Mouse (Mus musculus) spleen, adult 12 weeks (tissue): Measurements from ENCODE around the gene Kif21b.

Experiments used
- DNase-seq: peaks from one replicate; pipeline ENCODE4 v3.0.0; 2022; ENCODE audit warnings: low spot score

Kif21b gene

DNA sequence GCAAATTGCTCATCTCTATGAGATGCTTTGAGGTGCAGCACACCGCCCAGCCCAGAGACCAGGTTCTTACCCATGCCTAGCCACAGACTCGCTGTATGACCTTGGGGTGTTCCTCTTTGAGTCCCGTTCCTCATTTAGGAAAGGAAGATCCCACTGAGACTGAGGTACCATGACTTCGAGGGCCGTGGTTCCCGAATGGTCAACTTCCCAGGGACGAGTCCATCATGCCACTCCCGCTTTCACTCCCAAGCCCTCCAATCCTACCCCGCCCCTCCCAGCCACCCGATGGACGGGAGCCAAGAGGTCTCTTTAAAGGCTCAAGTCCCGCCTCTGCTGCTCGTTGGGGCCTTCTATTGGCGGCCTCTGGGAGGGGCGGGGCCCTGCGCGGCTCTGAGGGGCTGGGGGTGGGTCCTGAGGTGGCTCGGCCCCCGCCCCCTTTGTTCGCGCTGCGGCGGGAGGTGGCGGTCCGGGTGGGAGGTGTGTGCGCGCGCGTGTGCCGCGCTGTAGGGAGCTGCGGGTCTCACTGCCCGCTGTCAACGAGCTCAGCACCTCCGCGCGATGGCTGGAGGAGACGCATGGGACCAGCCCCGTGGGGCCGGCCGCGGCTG, at the start of gene Kif21b:
Gene Kif21b, plus strand, starts transcription at position 439 of the 608 bp plus-strand sequence.
- DNase-seq, result peak; percentile 67

DNA sequence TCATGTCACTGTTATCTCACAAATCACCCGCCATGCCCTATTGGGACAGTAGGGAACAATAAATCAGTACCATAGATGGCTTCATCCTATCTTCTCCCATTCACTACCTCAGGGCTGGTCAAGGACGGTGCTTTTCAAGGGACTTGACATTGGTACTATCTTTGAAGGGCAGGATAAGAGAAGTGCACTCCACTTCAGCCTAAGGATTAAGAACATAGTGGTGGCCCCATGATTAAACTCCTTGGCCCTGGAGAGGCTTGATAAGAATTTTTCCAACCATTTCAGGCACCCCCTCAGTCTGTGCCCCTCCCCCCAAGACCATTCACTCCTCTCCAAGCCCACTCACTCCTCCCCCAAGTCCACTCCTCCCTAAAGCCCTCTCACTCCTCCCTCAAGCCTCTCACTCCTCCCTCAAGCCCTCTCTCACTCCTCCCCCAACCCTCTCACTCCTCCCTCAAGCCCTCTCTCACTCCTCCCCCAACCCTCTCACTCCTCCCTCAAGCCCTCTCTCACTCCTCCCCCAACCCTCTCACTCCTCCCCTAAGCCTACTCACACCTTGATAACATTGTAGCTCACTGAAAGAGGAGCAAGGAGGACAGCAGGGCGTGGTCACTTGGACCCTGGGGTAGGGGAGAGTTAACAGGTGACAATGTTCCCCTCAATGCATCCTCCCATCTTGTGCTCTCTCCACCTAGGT, 45.1 kb upstream of the Kif21b start:
- DNase-seq, result no peak

DNA sequence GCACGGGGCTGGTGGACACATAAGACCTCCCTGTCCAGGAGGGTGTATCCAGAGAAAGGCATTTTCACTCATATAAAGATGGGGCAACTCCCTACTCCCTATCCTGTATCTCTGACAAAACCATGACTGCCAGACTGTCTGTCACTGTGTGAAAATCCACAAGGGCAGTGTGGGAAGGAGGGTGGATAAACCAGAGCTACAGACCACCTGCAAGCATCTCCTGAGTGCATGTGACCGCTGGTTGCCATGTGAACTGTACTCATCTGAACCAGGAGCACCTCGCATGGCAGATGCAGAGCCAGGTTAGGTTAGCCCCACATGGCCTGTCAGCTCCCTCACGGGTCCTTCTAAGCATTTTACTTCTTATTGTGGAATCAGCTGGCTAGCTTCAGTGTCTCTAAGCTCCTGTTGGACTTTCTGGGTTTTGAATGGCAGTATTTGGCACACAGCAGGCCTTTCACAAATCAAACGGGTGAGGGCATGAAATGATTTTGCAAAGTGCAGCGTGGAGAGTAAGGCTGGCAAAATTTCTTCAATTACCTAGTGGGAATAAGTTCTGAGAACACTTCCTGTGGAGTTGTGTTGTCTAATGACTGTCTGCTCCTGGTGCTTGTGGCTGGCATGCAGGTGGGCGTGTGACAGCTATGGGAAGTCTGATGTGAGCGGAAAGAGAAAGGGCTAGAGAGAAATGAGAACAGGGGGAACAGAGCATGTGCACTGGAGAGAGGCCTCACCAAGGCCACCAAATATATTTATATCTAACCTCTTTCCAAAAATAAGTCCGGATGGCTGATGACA, 41.6 kb upstream of the Kif21b start:
- DNase-seq, result no peak

DNA sequence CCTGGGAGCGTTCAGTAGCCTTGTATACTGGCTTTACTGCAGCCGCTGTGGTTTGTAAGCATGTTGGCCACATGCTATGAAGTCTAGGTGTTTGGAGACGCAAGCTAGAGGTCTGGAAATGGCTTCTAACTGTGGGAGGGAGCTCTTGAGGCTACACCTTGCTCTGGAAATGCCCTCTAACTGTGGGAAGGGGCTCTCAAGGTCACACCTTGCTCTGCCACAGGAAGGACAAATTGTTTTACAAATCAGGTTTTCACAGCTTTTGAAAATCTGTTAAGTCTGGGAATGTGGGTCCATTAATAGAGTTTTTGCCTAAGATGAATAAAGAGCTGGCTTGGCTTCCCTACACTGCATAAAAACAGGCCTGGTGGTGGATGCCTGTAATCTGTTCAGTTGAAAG, 37.5 kb upstream of the Kif21b start:
- no peak for DNase-seq

DNA sequence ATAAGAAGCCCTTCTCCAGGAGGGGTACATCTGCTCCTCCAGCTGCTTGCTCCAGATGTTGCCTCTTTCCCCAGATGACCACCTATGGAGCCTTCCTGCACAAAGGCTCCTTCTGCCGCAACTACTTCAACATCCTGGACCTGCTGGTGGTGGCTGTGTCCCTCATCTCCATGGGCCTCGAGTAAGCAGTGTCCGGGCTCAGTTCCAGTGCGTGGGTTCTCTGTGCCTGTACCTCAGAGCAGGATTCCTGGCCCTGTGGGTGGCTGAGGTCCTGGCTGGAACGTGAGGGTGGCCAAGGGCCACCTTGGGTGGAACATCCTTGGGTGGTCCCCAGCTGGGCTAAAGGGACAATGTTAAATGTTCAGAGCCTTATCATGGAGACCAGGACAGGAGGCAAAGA, 36.4 kb upstream of the Kif21b start:
- DNase-seq, result no peak

DNA sequence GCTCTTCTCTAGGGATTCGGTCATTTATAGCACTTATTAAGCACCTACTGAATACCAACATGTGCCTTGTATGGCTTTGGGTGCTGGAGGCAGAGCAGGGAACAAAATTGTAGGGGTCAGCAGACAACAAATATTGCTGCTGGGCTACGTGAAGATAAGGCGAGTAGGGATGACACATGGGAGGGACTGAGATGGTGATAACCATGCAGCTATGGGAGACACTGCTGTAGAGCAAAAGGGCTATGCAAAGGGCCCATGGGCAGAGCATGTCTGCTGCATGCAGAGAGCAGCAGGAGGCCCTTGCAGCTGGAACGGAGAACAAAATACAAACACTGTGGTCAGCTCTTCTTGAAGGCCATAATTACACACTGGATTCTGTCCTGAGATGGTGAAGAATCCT, 29.1 kb upstream of the Kif21b start:
- no peak for DNase-seq

DNA sequence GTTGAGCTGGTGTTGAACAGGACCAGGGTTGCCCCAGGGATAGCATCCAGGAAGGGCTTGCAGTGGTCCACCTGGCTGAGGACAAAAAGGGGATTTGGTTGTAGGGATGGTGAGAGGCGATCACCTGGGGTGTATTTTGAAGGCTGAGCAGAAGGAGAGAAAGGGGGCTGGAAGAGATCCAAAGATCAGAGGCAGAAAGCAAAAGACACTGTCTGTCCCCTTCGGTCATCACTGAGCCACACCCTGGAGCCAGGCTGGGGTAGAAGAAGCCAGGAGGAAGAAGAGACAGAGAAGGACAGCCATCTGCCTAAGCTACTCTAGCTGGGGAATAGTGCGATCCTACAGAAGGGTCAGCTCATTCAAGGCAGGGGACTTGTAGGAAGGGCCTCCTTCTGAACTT, 28.6 kb upstream of the Kif21b start:
- DNase-seq, result no peak

DNA sequence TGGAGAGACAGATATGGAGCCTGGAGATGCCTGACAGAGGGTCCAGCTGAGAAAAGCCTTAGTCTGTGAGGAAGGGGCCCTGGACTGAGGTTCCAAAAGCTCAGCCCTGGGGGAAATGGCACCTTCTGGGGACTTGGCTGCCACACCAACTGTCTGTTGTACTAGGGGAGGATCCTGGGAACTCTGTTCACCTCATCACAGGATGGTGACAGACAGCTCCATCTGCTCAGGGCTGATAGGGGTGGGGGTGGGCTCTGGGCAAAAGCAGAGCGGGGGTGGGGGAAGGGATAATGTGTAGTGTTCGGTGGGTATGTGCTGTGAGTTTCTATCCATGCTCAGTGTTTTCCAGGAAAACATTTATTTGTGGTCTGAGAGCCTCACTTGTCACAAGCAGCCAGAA, 28.2 kb upstream of the Kif21b start:
- no peak for DNase-seq

DNA sequence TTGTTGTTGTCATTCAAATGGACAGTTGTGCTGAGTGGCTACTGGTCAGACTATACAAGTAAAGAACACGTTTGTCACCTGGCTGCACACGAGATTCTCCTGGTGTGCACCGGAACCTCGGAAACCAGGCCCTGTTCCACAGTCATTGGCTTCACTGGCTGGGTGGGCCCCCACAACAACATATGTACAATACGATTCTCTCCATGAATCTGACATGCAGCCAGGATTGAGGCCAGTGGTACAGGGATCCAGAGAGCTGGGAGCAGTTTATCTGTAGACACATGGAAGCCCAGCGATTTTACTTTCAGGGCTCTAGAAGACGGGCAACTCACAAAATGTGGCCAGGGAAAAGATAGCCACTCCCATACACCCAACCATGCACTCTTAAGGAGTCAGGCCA, 27.5 kb upstream of the Kif21b start:
- DNase-seq, result no peak

DNA sequence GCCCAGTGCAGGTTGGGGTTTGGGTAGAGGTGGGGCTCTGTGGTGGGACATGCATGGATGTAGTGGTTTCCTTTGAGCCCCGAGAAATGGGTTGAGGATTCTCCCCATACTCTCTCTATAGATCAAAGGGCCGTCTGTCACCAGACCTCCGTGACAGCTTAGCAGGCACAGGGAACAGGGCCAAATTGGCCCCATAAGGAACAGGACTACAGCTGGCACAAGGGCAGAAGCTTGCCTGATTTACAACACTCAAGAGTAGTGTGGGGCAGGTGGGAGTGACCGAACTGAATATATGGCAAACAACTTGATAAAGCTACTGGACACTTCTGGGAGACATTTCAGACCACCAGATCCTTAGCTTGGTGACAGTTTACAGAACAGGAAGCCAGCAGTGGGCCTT, 26.4 kb upstream of the Kif21b start:
- DNase-seq, result no peak

DNA sequence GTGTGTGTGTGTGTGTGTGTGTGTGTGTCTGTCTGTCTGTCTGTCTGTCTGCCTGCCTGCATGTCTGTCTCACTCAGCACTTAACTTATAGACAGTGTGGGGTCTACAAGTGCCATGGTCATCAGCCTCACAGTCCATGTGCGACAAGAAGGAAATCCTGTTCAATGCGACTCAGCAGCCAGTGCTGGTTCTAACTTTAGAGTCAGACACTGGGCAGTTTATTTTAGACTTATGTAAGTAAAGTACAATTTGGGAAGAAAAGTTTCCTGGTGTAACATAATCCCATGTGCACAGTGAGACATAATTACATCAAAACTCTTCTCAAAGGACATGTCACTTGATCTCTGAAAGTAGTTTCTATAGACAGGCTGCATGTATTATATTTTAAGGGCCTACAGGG, 21.7 kb upstream of the Kif21b start:
- no peak for DNase-seq

DNA sequence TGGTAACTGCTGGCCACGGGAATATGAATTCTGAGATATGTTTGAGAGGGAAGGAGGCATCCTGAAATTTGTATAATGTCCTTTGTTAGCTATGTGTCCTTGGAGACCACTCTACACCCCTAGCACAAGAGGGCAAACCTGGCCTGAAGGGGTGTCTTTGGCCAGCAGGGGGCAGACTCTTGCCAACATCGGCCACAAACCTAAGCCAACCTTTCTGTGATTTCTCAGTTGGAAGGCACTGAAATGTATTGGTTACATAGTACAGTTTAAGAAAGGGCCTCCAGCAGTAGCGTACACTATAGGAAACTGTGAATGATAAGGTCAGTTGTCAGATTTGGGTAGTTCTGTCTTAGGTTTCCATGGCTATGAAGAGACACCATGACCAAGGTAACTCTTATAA, 15.0 kb upstream of the Kif21b start:
- peak; percentile 62 for DNase-seq

DNA sequence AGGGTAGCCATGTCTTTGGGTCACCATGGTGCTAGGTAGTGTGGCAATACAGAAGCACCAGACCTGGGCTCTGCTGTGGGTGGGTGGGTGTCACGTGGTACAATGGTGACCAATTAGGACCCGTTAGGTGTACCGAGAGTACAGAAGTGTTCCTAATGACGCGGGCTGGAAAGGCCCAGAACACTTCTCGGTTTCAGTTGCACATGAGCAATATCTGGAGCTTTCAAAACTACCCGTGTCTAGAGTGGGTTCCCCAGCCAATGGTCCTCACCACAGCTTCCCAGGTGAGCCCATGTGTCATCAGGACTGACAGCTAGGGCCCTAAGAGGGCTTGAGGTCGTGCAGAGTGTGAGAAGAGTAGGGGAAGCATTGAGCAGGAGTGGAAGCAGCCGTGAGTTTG, 14.1 kb upstream of the Kif21b start:
- DNase-seq, result no peak

DNA sequence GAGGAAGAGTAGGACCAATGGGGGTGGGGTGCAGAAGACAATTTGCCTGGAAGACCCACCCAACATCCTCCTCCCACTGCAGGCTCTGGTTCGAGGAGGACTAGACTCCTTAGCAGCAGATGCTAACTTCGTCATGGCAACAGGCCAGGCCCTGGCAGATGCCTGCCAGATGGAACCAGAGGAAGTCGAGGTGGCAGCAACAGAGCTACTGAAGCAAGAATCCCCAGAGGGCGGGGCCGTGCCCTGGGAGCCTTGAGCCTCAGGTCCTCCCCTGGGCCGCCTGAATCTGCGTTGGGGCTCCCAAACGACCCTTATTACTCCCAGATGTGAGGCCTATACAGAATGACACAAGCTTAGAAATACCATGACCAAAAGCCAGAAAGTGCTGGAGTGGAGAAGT, 12.3 kb upstream of the Kif21b start:
- peak; percentile 40 for DNase-seq

DNA sequence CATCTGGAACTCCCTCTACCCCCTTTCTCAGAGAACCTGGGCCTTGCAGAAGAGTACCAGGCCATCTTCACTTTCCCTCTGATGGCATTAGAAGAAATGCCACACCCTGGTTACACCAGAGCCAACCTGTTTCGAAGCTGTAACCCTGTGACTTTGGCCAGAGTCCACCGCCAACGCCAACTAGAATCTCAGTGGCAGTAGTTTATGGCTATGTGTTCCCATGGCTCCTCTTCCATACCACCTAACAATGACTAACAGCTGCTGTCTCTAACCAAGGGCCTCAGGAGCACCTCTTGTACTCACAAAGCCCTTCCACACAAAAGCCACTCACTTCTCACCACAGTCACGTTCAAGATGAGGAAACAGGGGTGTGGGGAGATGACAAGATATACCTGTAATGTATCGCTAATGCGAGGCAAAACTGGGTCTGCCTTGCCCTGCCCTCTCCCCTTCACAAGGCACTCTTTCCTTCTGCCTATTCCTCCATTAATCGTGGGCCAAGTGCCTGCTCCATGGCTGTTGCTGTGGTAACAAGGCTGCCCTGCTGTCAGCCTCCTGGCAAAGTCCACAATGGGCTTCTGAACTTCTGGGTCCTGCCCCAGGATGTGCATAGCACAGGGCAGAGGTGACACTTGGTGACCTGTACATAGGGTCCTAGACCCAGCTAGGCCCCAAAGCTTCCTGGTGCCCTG, 11.5 kb upstream of the Kif21b start:
- DNase-seq, result no peak

DNA sequence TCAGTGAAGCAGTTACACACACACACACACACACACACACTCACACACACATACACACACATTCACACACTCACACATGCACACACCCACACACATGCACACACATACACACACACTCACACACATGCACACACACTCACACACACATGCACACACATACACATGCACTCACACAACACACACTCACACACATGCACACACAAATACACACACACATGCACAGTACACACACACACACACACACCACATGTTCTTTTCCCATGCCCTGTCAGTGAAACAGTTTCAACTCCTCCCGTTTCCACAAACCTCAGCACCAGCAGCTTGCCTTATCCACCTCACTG, 11.0 kb upstream of the Kif21b start:
- no peak for DNase-seq

DNA sequence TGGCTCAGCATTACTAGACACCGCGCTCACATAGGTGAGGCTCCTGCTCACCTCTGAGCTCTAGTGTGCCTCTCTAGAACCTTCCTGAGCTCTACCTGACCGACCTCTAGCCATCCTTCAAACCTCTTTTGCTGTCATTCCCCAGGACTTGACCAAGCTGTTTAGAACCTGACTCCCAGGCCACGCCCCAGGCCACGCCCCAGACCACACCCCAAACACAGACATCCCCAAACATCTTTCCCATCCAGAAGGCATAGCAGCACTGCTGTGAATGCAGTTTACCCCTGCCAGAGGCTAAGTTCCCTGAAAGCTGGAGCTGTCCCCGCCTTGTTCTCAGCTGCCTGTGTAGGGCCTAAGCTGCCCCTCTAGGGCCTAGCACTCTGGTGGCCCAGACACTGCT, 10.4 kb upstream of the Kif21b start:
- DNase-seq, result no peak

DNA sequence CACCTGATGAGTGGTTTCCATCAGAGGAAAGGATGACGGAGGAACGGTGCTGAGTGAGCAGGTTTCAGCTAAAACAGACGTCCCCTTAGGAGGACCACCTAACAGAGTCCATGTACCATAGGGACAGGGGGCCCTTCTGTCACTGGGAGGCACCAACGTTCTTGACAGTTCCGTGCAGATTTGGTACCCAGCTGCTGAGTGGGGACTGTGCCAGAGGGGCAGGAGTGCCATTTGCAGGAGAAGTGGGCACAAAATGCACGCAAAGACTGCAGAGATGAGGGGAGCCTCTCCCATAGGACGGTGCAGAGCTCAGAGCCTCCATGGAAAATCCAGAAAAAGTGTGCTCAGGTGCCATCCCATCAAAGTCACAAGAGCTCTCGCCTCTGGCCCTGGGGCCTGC, 9.2 kb upstream of the Kif21b start:
- no peak for DNase-seq

DNA sequence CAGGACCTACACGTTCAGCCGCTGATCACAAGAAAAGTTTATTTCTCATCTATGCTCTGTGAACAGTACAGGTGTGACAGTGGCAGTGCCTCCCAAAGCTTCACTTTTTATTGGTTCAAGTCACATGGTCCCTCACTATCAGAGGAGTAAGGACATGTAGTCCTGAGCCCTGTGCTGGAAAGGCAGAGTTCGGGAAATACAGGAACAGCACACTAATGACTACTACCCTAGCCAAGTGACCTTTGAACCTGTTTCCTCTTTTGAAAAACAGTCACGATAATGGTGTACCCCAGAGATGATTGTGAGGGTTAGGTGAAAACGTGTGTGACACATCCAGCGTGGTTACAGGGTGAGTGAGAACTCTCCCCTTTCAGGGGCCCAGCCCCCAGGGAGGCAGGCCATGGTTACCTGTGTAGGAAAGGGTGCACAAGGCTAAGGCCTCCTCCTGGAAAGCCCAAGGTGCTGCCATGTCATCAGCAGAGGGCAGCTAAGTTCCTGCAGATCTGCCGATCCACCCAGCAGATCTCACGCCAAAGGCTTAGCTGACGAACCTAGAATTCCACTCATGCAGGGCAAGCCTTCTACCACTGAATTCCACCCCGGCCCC, 4.9 kb upstream of the Kif21b start:
- DNase-seq, result no peak

DNA sequence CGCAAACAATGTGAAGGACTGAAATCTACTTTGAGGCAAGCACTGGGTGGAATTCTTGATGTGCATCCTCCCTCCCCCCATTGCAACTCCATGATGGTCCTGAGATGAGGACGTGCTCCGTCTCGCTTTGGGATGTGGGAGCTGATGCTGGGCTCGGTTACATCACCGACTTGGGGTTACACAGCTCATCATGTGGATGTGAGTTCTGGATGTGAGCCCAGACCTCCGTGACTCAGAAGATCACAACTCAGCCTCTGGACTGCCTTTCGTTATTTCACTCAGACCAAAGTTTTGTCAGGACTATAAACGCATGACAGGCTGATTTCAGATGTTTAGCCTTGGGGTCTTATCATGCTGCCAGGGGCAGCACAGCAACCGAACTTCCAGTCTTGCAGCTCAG, 4.3 kb upstream of the Kif21b start:
- no peak for DNase-seq

DNA sequence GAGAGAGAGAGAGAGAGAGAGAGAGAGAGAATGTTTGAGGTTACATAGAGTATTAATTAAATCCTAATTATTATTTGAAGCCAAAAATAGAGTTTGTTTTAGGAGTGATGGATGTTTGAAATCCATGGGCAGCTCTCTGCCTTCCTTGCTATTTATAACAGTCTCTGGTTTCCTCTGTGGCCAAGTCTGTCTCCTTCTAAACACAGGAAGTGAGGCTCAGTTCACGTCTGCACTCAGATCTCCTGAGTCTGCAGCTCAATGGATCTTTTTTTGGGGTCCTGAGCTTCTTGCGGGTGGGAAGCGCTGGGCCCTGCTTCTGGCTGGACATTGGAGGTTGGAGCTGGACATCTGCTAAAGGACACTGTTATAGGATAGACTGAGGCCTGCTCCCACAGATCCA, 3.3 kb upstream of the Kif21b start:
- no peak for DNase-seq

DNA sequence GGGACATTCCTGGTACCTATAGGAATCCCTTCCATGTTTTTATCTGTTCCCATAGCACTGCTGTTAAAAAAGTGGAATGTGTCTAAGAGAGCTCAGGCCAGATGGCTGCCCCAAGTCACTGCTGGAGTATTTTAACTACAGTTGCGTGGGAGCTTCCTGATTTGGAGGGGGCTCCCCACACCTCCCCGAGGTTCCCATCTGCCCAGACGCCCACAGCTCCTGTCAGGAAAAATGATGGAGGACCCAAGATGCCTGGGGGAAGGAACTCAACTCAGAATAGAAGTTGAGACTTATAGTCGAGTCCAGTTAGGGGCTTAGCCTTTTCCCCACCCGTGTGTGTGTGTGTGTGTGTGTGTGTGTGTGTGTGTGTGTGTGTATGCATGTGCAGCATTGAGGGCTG, 2.8 kb upstream of the Kif21b start:
- no peak for DNase-seq
